Mouse (Mus musculus): ENCODE data around the gene Pzp.

DNA sequence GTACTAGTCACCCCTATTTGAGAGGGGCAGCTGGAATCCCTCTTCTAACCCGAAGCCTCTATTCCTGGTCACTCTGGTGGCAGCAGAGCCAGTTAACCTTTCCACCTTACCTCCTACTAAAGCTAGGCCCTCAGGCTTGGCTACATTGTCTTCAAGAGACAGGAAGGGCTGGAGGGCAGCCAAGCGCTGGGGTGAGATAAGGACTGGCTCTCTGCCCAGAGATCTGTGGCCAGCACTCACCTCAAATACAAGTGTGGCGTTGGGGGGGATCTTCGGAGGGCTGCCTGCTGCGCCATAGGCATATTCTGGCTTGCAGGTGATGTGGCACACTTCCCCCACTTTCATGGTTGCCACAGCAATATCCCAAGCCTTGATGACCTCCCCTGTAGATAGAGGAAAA is 91.0 kb downstream of the Pzp start:
- TF ChIP-seq CTCF (IDR thresholded peaks at IDR 0.05), result no peak
- peak; percentile 63 for TF ChIP-seq EP300 (IDR thresholded peaks at IDR 0.05)

Measured in lung, postnatal 0 days (tissue).